Mouse (Mus musculus) C2C12 (cell line): ENCODE data around the gene Itpr1. TPM values are rescaled to one million over a fixed set of nuclear protein-coding genes. Genes with fewer than 3 reads are reported as not detected.

Experiments used
- H3K27me3 ChIP-seq: one replicate; pipeline ENCODE4 v1.6.1; 2011; ENCODE audit not compliant: control insufficient read depth, insufficient read depth, insufficient read length
- H3K36me3 ChIP-seq: one replicate; pipeline ENCODE4 v1.6.1; 2011; ENCODE audit not compliant: control insufficient read depth, insufficient read depth
- H3K4me3 ChIP-seq: one replicate; pipeline ENCODE4 v1.5.1; 2011; ENCODE audit warnings: mild to moderate bottlenecking, control low read depth; ENCODE audit not compliant: poor library complexity, insufficient read depth, severe bottlenecking
- H3K79me2 ChIP-seq: one replicate; pipeline ENCODE4 v1.6.1; 2011; ENCODE audit not compliant: control insufficient read depth, insufficient read depth
- H3K79me3 ChIP-seq: one replicate; pipeline ENCODE4 v1.6.1; 2011; ENCODE audit warnings: low read depth, control low read depth
- H3ac ChIP-seq: one replicate; pipeline ENCODE3; 2011; ENCODE audit warnings: low read depth; ENCODE audit not compliant: control insufficient read depth, insufficient read length
- CEBPB ChIP-seq: IDR thresholded peaks from one replicate; pipeline ENCODE4 v1.6.1; 2011; ENCODE audit warnings: low read depth, mild to moderate bottlenecking, control low read depth, moderate library complexity
- CTCF ChIP-seq: IDR thresholded peaks from one replicate; pipeline ENCODE4 v1.5.1; 2011; ENCODE audit not compliant: control insufficient read depth, insufficient read depth, insufficient read length
- FOSL1 ChIP-seq: IDR thresholded peaks from one replicate; pipeline ENCODE4 v1.8.0; 2011; ENCODE audit warnings: mild to moderate bottlenecking, low read length; ENCODE audit not compliant: poor library complexity, insufficient read depth, severe bottlenecking
- MAX ChIP-seq: IDR thresholded peaks from one replicate; pipeline ENCODE4 v1.6.1; 2011; ENCODE audit warnings: mild to moderate bottlenecking, control low read depth
- MYOD1 ChIP-seq: IDR thresholded peaks from one replicate; pipeline ENCODE4 v1.6.1; 2011; ENCODE audit warnings: low read depth; ENCODE audit not compliant: control insufficient read depth, insufficient read length
- MYOG ChIP-seq: IDR thresholded peaks from one replicate; pipeline ENCODE4 v1.6.1; 2011; ENCODE audit not compliant: control insufficient read depth, insufficient read length; ENCODE audit errors: extremely low read depth
- USF1 ChIP-seq: IDR thresholded peaks from one replicate; pipeline ENCODE4 v1.6.1; 2011; ENCODE audit warnings: low read depth, mild to moderate bottlenecking, control low read depth, moderate library complexity
- polyA plus RNA-seq: library from polyadenylated mRNA; unstranded; fragments of >200 nt; fragmentation: generic; extraction: Trizol; gene quantifications from one replicate; pipeline ENCODE4 v1.2.1, GENCODE M21; 2012; ENCODE audit warnings: missing spikeins

The Itpr1 gene
- polyA plus RNA-seq, 1 experiment, result 4.9 TPM

GRCm38 (mm10) chr6:108239056-108239455 lies 26.2 kb downstream of the Itpr1 start:
- H3K79me2 ChIP-seq, result no peaks in the 10 kb centered on the region
- no peaks in the 10 kb centered on the region for H3K27me3 ChIP-seq

DNA sequence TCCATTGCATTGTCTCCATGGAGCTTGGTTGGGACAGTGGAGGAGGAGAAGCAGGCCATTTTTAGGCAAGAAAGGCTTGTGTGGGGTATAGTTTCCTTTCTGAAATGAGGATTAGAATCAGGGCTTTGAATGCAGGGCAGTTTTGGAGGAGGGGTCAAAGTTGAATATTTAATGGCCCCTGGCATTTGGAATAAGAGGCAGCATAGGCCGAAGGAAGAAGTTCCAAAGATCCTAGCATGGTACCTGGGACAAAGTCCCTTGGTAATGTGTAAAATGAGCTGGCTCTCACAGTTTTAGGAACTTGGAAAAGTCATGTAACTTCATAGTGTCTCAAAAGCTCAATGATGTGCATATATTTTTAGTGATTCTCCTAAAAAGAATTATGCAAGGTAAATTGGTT lies 27.1 kb downstream of the Itpr1 start:
- no peak for TF ChIP-seq USF1
- no peak for TF ChIP-seq FOSL1
- no peak for TF ChIP-seq MAX
- TF ChIP-seq CTCF, result no peak
- TF ChIP-seq CEBPB, result no peak
- no peak for TF ChIP-seq MYOG
- TF ChIP-seq MYOD1, result no peak
- Histone ChIP-seq H3K36me3 (no peaks in the 10 kb centered on the region), H3K27me3 (no peaks in the 10 kb centered on the region), H3K79me3 (no peaks in the 10 kb centered on the region), H3ac (no peak overlapping the region), H3K79me2 (no peaks in the 10 kb centered on the region), H3K4me3 (no peak overlapping the region)

More at GRCm38 (mm10) chr6:108239056-108239455, 26.2 kb downstream of the Itpr1 start:
- TF ChIP-seq USF1 (no peak), MYOD1 (no peak), MYOG (no peak), CEBPB (no peak), MAX (no peak), CTCF (no peak), FOSL1 (no peak)
- Histone ChIP-seq H3ac (no peak overlapping the region), H3K36me3 (no peaks in the 10 kb centered on the region), H3K4me3 (no peak overlapping the region), H3K79me3 (no peaks in the 10 kb centered on the region)

DNA sequence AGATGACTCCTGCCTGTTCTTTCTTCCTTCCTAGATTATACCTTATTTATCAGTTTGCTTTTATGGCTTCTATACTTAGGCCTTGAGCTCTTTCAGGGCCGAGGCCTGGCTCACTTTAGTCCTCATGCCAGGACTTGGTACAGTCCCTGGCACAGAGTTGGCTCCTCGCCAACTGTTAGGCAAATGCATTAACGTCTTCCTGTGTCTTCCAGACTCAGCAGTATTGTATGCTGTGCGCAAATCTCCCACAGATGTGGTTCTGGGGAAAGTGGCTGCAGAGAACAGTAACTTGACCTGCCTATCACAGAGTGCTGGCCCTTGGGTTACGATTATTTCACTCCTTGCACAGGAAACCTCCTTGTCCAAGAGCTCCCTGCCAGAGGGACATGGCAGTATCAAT lies 27.9 kb downstream of the Itpr1 start:
- no peaks in the 10 kb centered on the region for H3K36me3 ChIP-seq
- TF ChIP-seq FOSL1 (no peak), CEBPB (no peak), MYOG (no peak), MYOD1 (no peak), CTCF (no peak), USF1 (no peak), MAX (no peak)
- no peaks in the 10 kb centered on the region for H3K79me3 ChIP-seq
- no peak overlapping the region for H3K4me3 ChIP-seq
- no peaks in the 10 kb centered on the region for H3K27me3 ChIP-seq
- H3K79me2 ChIP-seq, result no peaks in the 10 kb centered on the region
- no peak overlapping the region for H3ac ChIP-seq

DNA sequence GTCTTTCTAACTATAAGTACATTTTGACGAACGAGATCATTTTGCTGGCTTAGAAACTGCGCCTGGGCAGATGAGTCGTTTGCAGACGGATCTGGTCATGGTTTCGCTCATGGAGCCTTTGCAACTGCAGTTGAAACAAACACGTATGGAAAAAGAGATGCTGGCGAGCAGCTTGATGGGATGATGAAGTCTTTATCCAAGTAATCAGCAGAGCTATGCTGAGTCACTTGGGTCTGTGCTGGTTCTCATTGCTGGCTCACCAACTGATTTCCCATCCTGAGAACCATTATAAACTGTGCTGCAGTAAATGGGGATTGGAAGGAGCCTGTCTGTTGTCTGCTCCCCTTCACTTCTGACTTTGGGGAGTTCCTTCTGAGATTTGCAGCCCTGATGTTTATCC lies 31.7 kb downstream of the Itpr1 start:
- Histone ChIP-seq H3K36me3 (no peaks in the 10 kb centered on the region), H3K4me3 (no peak overlapping the region), H3ac (no peak overlapping the region), H3K79me3 (no peaks in the 10 kb centered on the region), H3K27me3 (no peaks in the 10 kb centered on the region), H3K79me2 (no peaks in the 10 kb centered on the region)
- no peak for TF ChIP-seq FOSL1
- TF ChIP-seq CTCF, result no peak
- TF ChIP-seq MYOD1, result no peak
- no peak for TF ChIP-seq MAX
- no peak for TF ChIP-seq MYOG
- TF ChIP-seq USF1, result no peak
- no peak for TF ChIP-seq CEBPB

DNA sequence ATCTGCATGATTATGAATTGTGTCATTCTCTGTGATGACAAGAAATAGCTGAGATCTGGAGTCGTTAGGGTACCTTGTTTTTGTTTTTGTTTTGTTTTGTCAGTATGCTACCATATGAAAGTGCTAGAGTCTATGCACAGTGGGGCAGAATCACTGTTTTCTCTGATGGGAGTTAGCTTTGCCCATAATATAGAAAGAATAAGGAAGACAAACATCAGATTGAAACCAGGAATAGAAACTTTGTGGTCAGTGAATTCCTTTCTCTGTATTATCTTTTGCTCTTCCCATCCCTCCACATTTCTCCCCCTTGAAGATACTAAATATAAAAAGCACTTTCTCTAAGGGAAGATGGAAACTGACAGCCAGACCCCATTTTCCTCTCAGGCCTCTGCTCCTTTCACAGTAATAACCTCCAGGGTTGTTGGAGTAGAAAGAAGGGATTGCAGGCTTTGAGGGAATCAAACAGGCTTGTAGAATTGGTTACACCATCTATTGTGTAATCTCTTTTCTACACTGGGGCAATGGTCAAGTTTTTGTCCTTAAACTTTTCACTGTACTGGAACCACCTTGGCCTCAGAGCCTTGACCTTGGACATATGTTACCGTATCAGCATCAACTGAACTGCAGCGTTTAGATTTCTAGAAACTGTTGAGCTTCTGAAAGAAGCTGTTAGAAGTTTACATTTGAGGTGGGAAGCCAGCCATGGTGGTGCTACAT lies 33.6 kb downstream of the Itpr1 start:
- Histone ChIP-seq H3K36me3 (no peaks in the 10 kb centered on the region), H3K4me3 (no peak overlapping the region), H3K79me2 (no peaks in the 10 kb centered on the region), H3K79me3 (no peaks in the 10 kb centered on the region), H3K27me3 (no peaks in the 10 kb centered on the region), H3ac (no peak overlapping the region)
- TF ChIP-seq MAX (no peak), MYOG (no peak), MYOD1 (no peak), USF1 (no peak), FOSL1 (no peak)

DNA sequence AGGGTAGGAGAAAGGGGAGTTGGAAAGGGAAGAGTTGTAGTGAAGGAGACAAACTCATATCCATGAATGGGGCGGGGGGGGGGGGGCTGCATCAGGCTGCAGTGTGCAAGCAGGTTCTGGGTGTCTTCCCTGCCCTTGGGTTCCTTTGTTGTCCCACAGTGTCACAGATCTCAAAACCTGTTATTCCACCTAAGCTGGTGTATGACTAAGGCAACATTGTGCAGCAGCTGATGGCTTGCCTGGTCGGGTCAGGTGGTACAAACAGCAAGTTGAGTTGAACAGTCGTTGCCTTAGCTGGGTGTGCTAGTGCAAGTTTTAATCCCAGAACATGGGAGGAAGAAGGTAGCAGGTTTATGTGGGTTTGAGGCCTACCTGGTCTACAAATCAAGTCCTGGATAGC lies 34.3 kb downstream of the Itpr1 start:
- Histone ChIP-seq H3K27me3 (no peaks in the 10 kb centered on the region), H3ac (no peak overlapping the region), H3K4me3 (no peak overlapping the region), H3K79me3 (no peaks in the 10 kb centered on the region), H3K79me2 (no peaks in the 10 kb centered on the region), H3K36me3 (no peaks in the 10 kb centered on the region)
- no peak for TF ChIP-seq FOSL1
